In genomic region chr10:42879682-42880081, GRCm38 (mm10) we compare ENCODE assay signal across 17 mouse cellular contexts. TPM values are rescaled to one million over a fixed set of nuclear protein-coding genes. Genes with fewer than 3 reads are reported as not detected.
"Had no signal": no experiment of that assay in that cellular context is flagged by ENCODE, and none has a peak within 500 bp of the region (broad histone marks: within the 10 kb centered on the region; RNA-seq: fewer than 3 reads in every experiment).

No protein-coding gene starts in this region.

- H3K4me2 ChIP-seq: limb, embryonic 12.5 days; limb, embryonic 15.5 days; liver, embryonic 11.5 days had no signal

- H3K27me3 ChIP-seq: limb, embryonic 12.5 days; limb, embryonic 15.5 days had no signal

- H3K9me3 ChIP-seq: limb, embryonic 12.5 days; limb, embryonic 15.5 days had no signal

- DNase-seq: kidney, adult 18-20 months; kidney, postnatal 25 days; liver, postnatal 0 days; midbrain, embryonic 14.5 days; right cerebral cortex, postnatal 14 days; spleen, adult 18-20 months; thymus, adult 2 months; thymus, postnatal 14 days; thymus, postnatal 4 days had no signal

- H3K9ac ChIP-seq: limb, embryonic 12.5 days; limb, embryonic 15.5 days; liver, embryonic 14.5 days; liver, postnatal 0 days; lung, embryonic 14.5 days had no signal

- ATAC-seq: liver, postnatal 0 days; lung, postnatal 0 days had no signal

- H3K36me3 ChIP-seq: limb, embryonic 12.5 days; limb, embryonic 15.5 days had no signal

- H3K27ac ChIP-seq: hindbrain, postnatal 0 days; limb, embryonic 12.5 days; limb, embryonic 15.5 days; liver, embryonic 14.5 days; macrophage had no signal

- H3K4me3 ChIP-seq: limb, embryonic 12.5 days; limb, embryonic 15.5 days had no signal

RNA-seq across cellular contexts. Expression of gene Scml4, which starts 19.5 kb away (rescaled TPM):
- polyA plus RNA-seq: macrophage had no signal
